Mouse (Mus musculus) embryo, embryonic 11.5 days (tissue): Measurements from ENCODE around the gene Scai.
A peak's percentile ranks its signal among the peaks of the same experiment; 100 is the strongest.

ENCODE experiments used
- DNase-seq: peaks from one replicate; pipeline ENCODE4 v3.0.0-alpha.2; 2012; ENCODE audit warnings: low read depth, low spot score

The Scai gene

DNA sequence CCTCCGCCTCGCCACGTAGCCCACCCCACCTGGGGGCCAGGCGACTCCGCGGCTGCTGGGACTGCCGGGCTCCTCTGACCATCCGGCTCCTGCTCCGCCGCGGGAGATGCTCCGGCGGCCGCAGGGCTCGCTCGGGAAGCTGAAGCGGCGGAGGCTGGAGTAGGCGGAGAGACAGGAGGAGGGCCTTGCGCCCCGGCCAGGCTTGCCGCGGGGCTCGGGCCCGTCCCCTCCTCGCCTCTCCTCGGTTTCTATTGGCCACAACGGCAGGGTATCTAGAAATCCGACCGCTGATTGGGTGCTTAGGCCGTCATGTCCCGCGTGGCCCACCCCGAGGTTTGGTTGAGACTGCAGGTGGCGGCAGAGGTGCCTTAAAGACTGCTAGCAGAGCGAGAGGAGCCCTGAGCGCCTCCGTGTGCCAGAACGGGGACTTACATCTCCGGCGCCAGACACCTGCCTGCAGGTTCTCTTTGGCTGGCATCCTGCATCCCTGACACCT is at the start of gene Scai:
Scai (minus strand) TSS at position 174 of the 496 bp plus-strand sequence.
- DNase-seq = peak; percentile 96

DNA sequence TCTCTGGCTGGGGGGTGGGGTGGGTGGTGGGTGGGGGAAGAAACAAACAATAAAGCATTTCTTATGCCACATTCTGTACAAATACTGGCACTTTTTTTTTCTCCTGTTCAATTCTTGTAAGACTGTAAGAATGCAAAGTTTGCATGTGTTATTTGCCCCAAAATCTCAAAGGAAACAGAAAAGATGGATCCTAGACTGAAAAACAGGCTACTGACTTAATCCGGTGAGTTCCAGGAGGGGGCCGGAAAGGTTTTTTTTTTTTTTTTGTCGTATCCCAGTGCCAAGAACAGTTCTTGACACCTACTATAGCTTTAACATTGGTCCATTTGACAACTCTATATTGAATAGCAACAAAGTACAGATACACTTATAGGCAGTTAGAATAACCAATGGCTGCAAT is 36.2 kb upstream of the Scai start:
- DNase-seq = no peak

DNA sequence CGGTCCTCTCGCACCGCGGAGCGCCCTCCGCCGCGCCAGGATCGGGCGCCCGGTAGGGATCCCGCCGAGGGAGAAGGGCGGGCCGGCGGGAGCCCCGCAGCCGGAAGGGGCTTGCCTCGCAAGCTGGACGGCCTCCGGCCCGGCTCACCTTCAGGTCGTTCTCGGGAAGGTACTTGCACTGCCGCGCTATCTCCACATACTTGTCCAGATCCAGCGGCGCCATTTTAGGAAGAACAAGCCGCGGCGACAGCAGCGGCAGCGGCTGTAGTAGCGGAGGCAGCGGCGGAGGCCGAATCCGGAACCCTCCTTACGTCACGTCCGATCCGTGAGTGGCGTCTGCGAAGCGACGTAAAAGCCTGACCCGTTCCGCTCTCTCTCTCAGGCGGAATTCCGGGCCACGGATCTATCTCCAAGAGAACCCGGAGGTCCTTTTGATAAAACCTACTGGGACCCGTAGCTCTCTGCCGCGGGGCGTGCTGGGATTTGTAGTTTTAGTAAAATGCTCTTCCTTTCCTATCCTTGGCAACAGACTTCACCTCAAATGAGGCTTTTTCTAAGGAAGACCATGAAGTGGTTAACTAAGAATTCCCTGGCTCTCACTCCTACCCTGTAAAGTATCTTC is 35.6 kb upstream of the Scai start, which contains the start of gene Ppp6c:
Ppp6c (minus strand) TSS at position 433 of the 622 bp plus-strand sequence.
- peak; percentile 90 for DNase-seq

DNA sequence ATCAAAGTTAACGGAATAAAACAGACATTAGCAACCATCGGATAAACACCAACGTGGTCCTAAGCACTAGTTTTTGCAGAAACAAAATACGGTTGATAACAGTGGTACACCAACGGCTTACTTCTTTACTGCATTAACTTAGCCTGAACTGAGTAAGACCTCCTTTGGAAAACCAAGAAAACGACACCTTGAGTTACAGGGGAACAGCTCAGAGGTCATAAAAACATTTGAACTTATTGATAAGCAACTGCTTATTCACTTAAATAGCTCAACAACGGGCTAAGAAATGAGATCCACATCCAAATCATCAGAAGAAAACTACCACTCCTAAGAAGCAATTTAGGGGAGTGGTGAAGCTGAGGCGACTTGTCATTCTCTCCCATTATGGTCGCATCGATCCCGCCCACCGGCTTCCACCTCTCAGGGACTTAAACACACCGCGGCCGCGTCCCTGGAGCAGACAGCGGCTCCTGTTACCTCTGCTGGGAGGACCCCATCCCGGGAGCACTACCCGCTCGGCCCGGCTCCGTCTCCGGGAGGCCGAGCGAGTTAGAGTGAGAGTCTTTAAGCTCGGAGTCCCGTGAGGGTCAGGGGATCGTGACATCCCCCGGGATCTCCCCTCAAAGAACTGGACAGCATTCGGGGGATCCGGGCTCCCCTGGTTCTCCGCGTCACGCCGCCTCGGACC is 34.9 kb upstream of the Scai start:
- DNase-seq = peak; percentile 3

DNA sequence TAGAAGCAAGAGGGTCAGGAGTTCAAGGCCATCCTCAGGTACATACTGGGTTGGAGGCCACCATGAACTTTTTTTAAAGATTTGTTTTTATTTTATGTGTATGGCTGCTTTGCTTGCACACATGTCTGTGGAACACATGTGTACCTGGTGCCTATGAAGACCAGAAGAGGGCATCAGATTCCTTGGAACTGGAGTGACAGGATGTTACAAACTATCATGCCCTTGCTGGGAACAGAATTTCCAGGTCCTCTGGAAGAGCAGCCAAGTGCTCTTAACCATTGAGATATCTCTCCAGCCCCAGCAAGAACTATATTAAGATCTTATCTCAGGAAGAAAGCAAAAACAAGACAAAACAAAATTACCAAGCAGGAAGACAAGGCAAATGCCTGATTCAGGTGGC is 34.1 kb upstream of the Scai start:
- DNase-seq = no peak

DNA sequence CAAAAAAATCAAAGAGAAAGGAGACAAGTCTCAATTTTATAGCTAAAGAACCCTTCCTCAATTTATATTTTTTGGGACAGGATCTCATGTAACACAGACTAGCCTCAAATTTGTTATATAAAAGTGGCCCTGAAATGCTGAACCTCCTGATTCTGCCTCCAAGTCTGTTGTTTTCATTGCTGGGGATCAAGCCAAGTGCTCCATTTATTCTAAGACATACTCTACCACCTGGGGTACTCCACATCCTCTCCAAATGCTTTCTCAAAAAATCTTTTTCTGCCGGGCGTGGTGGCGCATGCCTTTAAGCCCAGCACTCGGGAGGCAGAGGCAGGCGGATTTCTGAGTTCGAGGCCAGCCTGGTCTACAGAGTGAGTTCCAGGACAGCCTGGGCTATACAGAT is 29.5 kb upstream of the Scai start:
- DNase-seq = no peak

DNA sequence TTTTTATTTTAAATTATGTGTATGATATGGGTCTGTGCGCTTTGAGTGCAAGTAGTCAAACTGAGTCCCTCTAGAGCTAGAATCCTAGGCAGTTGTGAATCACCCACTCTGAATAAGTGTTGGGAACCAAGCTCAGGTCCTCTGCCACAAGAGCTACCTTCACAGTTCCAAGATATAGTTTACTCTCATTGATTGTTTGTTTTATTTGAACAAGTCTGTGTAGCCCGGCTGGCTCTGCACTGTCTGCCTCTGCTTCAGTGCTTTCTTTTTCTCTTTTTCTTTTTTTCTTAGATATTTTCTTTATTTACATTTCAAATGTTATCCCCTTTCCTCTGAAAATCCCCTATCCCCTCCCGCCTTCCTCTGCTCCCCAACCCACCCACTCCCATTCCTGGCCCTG is 28.5 kb upstream of the Scai start:
- no peak for DNase-seq

DNA sequence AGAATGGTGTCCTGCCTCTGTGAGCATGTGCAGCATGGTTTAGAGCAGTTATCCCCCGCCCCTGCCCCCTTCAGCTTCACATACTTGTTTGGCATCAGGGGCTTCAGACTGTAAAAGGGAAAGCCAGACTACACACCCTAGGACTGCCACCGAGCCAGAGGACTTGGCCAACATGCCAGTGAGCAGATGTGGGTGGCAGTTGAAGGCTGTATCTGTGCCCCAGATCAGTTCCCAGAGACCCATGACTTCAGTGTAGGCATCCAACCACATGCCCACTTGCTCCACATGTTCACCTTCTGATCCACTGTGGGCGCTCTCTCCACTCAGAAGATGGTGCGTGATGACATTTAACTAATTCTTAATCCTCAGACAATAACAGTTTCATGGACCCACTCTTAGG is 26.6 kb upstream of the Scai start:
- no peak for DNase-seq

DNA sequence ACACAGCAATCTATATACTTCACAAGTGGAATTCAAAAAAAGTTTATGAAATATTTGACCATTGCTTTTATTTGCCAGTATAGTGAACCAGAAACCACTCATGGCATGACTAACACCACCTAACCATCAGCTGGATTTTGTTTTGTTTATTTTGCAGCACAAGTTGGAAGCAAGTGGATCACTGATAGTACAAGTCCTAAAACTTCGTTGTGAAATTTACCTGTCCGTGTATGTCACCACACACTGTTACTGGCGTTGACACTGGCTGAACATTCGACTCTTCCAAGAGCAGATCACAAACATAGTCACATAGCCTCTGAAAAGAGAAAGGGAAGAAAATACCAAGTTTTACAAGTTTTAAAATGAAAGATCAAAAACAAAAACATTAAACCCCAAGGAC is 20.2 kb upstream of the Scai start:
- DNase-seq = no peak

DNA sequence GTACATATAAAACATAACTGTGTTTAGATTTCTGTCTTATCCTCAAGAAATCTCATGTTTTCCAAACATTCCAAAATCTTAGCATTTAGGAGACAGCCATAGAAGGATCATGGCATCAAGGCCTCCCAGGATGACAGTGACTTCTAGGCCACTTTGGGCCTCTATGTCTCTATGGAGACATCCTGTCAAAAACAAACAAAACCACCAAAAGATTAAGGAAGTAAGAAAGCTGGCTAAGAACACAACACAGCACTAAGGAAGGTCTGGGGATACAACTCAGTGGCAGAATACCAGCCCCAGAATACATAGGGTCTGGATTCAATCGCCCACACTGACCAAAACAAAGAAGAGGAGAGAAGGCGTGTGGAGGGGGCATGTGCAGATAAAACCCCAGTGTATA is 12.8 kb upstream of the Scai start:
- DNase-seq = no peak

DNA sequence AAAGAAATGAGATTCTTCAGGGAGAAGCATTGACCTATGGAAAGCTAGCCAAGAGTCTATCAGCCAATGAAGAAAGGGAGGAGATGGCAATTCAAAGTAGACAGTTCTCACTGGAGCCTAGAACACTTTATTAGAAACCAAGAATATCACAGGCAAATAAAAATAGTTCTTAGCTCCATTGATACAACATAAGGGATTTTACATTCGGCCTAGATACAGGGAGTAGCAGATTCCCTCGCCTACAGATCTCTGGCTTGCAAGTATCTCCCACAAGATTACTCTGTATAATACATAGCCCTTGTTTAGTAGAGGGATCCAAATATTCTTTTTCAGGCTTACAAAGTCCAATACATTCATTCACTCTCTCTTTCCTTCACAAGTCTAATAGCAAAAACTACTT is 4.3 kb upstream of the Scai start:
- DNase-seq = no peak

DNA sequence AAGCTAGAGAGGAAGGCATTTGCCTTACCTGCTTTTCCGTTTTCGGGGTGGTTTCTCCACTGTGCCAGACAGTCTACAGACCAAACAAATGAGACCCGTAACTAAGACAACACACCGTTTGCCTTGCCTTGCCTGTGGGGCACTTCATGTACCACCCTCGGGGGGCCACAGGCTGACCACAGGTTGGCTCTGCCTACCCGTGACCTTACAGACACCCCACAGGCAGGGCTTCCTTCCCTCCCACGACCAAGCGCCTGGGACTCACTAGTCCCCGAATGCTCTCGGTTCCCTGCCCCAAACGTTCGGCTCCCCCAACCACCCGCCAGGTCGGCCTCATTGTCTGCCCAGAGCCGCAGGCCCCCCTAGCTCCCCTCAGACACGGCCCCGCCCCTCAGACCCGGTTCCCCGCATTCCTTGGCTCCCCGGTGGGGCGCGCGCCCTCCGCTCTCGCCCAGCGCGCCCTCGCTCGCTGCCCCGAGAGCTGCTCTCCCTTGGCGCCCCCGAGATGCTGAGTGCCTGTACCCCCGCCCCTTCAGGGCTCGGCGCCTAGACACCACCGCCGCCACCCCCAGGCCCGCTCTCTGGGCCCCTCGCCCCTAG is 473 bp downstream of the Scai start:
- no peak for DNase-seq

DNA sequence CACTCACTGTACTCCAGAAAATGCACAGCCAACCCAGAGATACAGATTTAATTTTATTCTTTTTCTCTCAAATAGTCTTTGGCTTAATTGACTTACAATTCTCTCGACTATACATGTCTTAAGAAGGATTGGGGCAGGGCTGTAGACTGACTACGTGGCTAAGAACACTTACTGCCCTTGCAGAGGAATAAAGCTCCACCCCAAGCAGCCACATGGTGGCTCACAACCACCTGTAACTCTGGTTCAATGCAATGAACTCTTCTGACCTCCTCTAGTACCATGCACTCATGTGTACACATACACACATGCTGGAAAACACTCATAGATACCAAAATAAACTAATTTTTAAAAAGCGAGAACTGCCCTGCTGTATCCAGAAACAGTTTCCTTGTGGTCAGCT is 4.6 kb downstream of the Scai start:
- DNase-seq = no peak

DNA sequence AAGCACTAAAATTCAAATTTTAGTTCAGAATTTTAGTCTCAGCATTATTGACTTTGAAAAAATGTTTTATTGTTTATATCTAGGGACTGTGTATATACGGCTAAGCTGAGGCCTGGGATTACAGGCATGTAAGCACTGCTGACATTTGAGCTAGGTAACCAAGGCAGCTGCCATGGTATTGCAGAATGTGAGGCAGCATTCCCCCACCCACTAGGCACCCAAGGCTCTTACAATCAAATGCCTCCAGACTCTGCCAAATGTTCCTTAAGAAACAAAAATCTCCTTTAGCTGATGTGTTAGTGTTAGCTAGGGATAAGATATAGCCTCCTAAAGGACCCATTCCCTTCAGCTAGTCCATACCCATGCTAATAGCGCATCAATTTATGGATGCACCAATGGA is 6.9 kb downstream of the Scai start:
- no peak for DNase-seq

DNA sequence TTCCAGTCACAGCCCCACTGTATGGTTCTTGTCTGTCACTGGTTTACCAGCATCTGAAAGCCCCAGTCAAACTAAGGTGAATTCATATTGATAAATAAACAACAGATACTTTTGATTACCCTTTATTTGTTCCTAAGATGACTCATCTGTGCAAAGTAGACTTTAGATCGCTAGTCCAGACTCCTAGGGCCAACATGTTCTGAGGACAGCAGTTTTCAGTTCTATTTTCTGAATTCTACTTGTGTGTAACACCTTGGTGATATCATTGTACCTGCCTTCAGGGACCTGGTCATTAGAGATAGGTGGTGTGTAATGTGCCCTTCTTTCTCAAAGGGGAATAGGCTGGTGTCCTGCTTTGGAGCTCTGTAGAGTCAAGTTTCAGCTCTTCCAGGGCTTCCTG is 29.5 kb downstream of the Scai start:
- DNase-seq = no peak

DNA sequence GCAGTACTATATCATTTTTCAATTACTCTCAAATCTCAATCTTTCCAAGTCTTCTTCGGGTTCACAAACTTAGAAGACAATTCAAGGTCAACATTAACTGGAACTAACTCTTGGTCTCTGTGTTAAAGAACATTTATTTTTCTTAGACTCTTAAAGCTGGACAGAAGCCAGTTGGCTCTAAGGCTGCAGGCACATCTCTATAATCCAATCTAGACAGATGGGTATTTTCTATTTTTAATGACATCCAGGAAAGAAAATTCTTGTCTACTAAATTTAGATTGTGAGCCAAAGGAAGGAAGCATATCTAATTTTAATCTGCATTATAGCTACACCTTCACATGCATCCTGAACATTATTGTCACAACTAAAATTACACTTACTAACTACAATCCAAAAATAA is 32.6 kb downstream of the Scai start:
- no peak for DNase-seq

DNA sequence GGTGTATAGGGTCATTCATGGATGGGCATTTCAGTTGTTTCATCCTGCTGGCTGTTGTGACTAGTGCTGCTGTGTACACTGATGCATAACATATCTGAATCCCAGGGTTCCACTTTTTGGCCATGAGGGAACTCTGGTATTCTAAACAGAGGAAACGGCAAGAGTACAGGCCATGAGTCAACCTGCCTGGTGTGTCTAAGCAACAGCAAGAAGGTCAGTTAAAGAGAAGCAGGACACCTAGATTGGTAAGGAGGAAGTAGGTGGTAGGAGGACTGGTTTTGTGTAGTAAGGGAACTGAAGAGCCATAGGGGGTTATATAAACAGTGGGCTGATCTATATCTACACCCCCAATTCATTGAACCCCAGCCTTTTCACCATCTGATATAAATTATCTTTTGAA is 33.7 kb downstream of the Scai start:
- DNase-seq = no peak

DNA sequence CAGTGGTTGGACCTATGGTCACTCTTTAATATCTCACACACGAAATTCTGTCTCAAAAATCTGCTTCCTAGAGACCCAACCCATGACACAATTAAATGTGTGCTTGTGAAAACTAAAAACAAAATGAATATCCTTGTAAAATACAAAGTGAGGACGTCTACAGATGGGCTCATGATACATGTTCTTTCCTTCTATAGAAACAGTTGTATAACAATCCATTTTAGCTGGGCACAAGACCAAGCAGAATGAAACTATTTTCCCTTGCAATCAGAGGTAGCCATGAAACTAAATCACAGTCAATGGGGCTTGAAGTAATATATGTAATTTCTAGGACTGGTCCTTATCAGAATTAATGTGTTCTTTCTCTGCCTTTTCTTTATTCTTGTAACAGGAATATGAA is 39.6 kb downstream of the Scai start:
- no peak for DNase-seq

DNA sequence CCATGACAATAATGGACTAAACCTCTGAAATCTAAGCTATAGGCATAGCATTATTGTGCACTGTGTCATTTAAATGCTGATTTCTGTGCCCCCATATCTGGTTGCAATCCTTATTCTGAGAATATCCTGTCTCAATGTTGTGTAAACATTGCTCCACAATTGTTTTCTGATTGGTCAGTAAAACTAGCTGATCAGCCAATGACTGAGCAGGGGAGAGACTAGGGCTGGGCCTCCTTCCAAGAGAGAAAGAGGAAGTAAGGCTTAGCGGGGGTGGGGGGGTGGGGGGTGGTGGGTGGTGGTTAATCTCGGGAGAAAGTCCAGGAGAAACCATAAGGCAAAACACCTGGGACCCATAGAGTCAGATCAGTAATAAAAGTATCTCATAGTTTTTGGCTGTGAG is 42.5 kb downstream of the Scai start:
- DNase-seq = no peak

DNA sequence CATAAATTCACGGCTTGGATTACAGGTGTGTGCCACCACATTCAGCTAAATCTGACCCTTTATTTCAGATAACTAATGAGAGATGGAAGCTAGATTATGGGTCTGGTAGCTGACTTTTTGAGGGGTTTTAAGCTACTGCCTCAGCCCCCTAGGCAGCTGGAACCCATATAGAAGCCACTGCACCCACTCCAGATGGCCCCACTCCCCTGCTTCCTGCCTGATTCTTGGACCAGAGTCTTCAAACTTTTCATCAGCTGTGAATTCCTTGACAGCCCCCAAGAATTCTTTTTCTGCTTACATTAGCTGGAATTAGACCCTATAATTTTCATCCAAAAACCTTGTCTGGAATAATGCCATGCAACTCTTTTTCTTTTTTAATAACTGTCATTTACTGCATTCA is 44.1 kb downstream of the Scai start:
- DNase-seq = no peak

DNA sequence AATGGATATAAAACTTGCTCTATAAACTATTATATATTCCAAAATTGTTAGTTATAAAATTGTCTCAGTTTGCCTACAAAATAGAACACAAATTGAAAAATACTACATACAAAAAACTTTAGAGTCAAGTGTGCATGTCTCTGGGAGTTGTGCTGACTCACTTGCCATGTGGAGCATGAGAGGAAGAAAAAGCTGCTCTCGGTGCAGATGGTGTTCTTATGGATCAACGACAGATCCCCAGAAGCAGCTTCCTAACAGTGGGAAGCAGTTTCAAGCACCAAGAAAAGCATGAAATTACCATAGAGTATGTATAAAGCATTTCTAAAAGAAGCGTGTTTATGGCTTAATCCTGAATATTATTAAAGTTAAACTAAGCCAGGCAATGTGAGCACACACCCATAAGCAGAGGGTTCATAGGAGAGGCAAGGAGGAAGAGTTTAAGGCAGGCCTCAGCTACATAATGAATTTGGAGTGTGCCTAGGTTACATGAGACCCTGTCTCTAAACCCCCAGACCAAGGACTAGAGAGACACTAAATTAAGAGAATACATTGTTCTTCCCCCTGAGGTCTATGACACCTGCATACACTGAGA is 48.1 kb downstream of the Scai start:
- DNase-seq = no peak

DNA sequence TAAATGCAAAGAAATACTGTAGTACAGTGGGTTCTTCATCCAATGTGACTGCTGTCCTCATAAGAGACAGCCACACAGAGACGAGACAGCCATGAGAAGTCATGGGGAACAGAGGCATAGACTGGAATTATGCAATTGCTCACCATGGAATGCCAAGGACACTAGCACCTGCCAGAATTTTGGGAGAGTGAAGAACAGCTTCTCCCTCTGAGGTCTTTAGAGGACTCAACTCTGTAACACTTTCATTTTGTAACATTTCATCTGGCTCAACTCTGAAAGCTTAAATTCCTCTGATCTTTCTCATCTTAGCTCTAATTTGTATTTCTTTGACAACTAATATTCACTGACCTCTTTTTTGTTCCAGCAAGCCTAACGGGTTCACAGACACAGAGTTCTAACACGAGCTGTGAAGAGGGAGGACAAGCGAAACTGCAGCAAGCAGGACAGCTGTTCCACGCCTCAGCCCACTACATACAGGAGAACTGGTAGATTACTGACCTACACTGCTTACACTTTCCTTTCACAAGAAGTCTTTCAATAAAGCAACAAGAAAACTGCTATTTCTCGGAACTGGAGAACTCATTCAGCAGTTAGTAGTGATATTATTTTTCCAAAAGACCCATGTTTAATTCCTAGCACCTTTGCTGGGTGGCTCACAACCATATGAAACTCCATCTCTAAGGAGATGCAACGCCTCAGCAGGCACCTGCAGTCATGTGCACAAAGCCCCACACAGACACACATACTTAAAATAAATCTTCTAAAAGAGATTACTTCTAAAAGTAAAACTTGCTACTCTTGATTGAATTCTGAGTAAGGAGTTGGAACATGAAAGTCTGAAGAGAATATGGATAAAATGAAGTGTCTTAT is 49.7 kb downstream of the Scai start:
- DNase-seq = no peak
